Comparison of ENCODE assay signal across 15 mouse cellular contexts in genomic region chr11:120830686-120831085, GRCm38 (mm10). TPM values are rescaled to one million over a fixed set of nuclear protein-coding genes. Genes with fewer than 3 reads are reported as not detected.
DNase-seq lines count a peak whose midpoint lies in the region; ATAC-seq lines count a peak whose summit lies in the region.
"Had no signal": no experiment of that assay in that cellular context is flagged by ENCODE, and none has a peak within 500 bp of the region (broad histone marks: within the 10 kb centered on the region; RNA-seq: fewer than 3 reads in every experiment).

No protein-coding gene starts in this region.

- no peak for ATAC-seq in forebrain, embryonic 15.5 days (replicated peaks)
- no peak for ATAC-seq in midbrain, embryonic 14.5 days (ENCODE audit: low FRiP score, low TSS enrichment)

- DNase-seq in forebrain, embryonic 10.5 days (ENCODE audit: extremely low spot score, low spot score) = no peak
- peak; percentile 50 to 61 for DNase-seq in kidney, adult 8-10 months
- no peak for DNase-seq in kidney, postnatal 10 days
- DNase-seq in adrenal gland, postnatal 25 days = peak; percentile 63
- peak; percentile 75 to 91 for DNase-seq in kidney, postnatal 25 days
- DNase-seq in midbrain, embryonic 14.5 days = no peak
- DNase-seq: cerebellum, postnatal 25 days; heart, postnatal 14 days; layer of hippocampus, adult 9-11 months had no signal

- H3K9me3 ChIP-seq in forebrain, embryonic 10.5 days = no peaks in the 10 kb centered on the region
- H3K9me3 ChIP-seq in forebrain, embryonic 15.5 days = no peaks in the 10 kb centered on the region
- H3K9me3 ChIP-seq in midbrain, embryonic 14.5 days (ENCODE audit: control insufficient read depth, low read length) = no peaks in the 10 kb centered on the region
- H3K9me3 ChIP-seq: embryonic facial prominence, embryonic 13.5 days; G1E; lung, embryonic 15.5 days; megakaryocyte, embryonic 14.5 days had no signal

- 89% methylated on average over 12 of the region's 12 CpGs for WGBS in forebrain, embryonic 10.5 days
- WGBS in forebrain, embryonic 15.5 days = 91% methylated on average over 12 of the region's 12 CpGs
- WGBS in midbrain, embryonic 14.5 days = 86% methylated on average over 12 of the region's 12 CpGs

- no peak overlapping the region for H3K9ac ChIP-seq in forebrain, embryonic 15.5 days (replicated peaks)
- H3K9ac ChIP-seq in midbrain, embryonic 14.5 days (replicated peaks; ENCODE audit: low read length) = no peak overlapping the region
- H3K9ac ChIP-seq: lung, embryonic 15.5 days had no signal

- no peak overlapping the region for H3K4me3 ChIP-seq in forebrain, embryonic 10.5 days
- H3K4me3 ChIP-seq in forebrain, embryonic 15.5 days = no peak overlapping the region
- H3K4me3 ChIP-seq in midbrain, embryonic 14.5 days (replicated peaks; ENCODE audit: low read depth, low read length) = no peak overlapping the region
- H3K4me3 ChIP-seq: embryonic facial prominence, embryonic 13.5 days; lung, embryonic 15.5 days; megakaryocyte, embryonic 14.5 days; myocyte had no signal

- peaks cover 63% of the 10 kb centered on the region for H3K4me1 ChIP-seq in forebrain, embryonic 10.5 days
- H3K4me1 ChIP-seq in forebrain, embryonic 15.5 days = peaks cover 19% of the 10 kb centered on the region
- peaks cover 13% of the 10 kb centered on the region for H3K4me1 ChIP-seq in midbrain, embryonic 14.5 days (ENCODE audit: control insufficient read depth, insufficient read depth, low read length)

- peak overlapping the region; percentile 54 for H3K27ac ChIP-seq in forebrain, embryonic 10.5 days
- no peak overlapping the region for H3K27ac ChIP-seq in forebrain, embryonic 15.5 days (replicated peaks)
- no peak overlapping the region for H3K27ac ChIP-seq in midbrain, embryonic 14.5 days (replicated peaks; ENCODE audit: low read depth, low read length)
- H3K27ac ChIP-seq: embryonic facial prominence, embryonic 13.5 days; lung, embryonic 15.5 days had no signal

- no peaks in the 10 kb centered on the region for H3K27me3 ChIP-seq in forebrain, embryonic 10.5 days (ENCODE audit: poor library complexity, severe bottlenecking)
- H3K27me3 ChIP-seq in forebrain, embryonic 15.5 days = no peaks in the 10 kb centered on the region
- no peaks in the 10 kb centered on the region for H3K27me3 ChIP-seq in midbrain, embryonic 14.5 days (ENCODE audit: control insufficient read depth, insufficient read depth, low read length)
- H3K27me3 ChIP-seq: embryonic facial prominence, embryonic 13.5 days; lung, embryonic 15.5 days had no signal

- H3K4me2 ChIP-seq in forebrain, embryonic 15.5 days (replicated peaks) = no peak overlapping the region
- no peak overlapping the region for H3K4me2 ChIP-seq in midbrain, embryonic 14.5 days (ENCODE audit: low read length)
- H3K4me2 ChIP-seq: embryonic facial prominence, embryonic 13.5 days; lung, embryonic 15.5 days had no signal

- H3K36me3 ChIP-seq in forebrain, embryonic 10.5 days (replicated peaks) = peaks cover 26% of the 10 kb centered on the region
- no peaks in the 10 kb centered on the region; the same call in 1 of the 2 replicates for H3K36me3 ChIP-seq in forebrain, embryonic 15.5 days
- H3K36me3 ChIP-seq in midbrain, embryonic 14.5 days (ENCODE audit: control insufficient read depth, insufficient read depth, low read length) = no peaks in the 10 kb centered on the region
- H3K36me3 ChIP-seq: lung, embryonic 15.5 days had no signal

RNA-seq across cellular contexts. Expression of gene Fasn, which starts 6.3 kb away (rescaled TPM):
- polyA plus RNA-seq in forebrain, embryonic 10.5 days (2016; fragmentation: Nextera tagmentation; extraction: Ambion mirVana) = 134 and 144 TPM in 2 replicates
- polyA plus RNA-seq in forebrain, embryonic 15.5 days (2015; fragmentation: Nextera tagmentation; extraction: Ambion mirVana) = 78.3 and 80.6 TPM in 2 replicates
- 1,301 and 1,518 TPM in 2 replicates for total RNA-seq in adrenal gland, postnatal 25 days (2021)
- 120 and 124 TPM in 2 replicates for polyA plus RNA-seq in midbrain, embryonic 14.5 days (2014; fragmentation: Nextera tagmentation; extraction: Ambion mirVana)

RNA-seq across cellular contexts. Expression of gene Dus1l, which starts 34.5 kb away (rescaled TPM):
- polyA plus RNA-seq in forebrain, embryonic 10.5 days (2016; fragmentation: Nextera tagmentation; extraction: Ambion mirVana) = 110 and 111 TPM in 2 replicates
- 50.0 and 50.1 TPM in 2 replicates for polyA plus RNA-seq in forebrain, embryonic 15.5 days (2015; fragmentation: Nextera tagmentation; extraction: Ambion mirVana)
- 62.7 and 65.8 TPM in 2 replicates for total RNA-seq in adrenal gland, postnatal 25 days (2021)
- 39.4 and 48.0 TPM in 2 replicates for polyA plus RNA-seq in midbrain, embryonic 14.5 days (2014; fragmentation: Nextera tagmentation; extraction: Ambion mirVana)

RNA-seq across cellular contexts. Expression of gene Gps1, which starts 46.6 kb away (rescaled TPM):
- polyA plus RNA-seq in forebrain, embryonic 10.5 days (2016; fragmentation: Nextera tagmentation; extraction: Ambion mirVana) = 281 and 283 TPM in 2 replicates
- 276 and 287 TPM in 2 replicates for polyA plus RNA-seq in forebrain, embryonic 15.5 days (2015; fragmentation: Nextera tagmentation; extraction: Ambion mirVana)
- total RNA-seq in adrenal gland, postnatal 25 days (2021) = 120 and 131 TPM in 2 replicates
- polyA plus RNA-seq in midbrain, embryonic 14.5 days (2014; fragmentation: Nextera tagmentation; extraction: Ambion mirVana) = 303 and 316 TPM in 2 replicates

RNA-seq across cellular contexts. Expression of gene Rfng, which starts 46.7 kb away (rescaled TPM):
- polyA plus RNA-seq in forebrain, embryonic 10.5 days (2016; fragmentation: Nextera tagmentation; extraction: Ambion mirVana) = 39.1 and 43.3 TPM in 2 replicates
- 88.5 and 94.5 TPM in 2 replicates for polyA plus RNA-seq in forebrain, embryonic 15.5 days (2015; fragmentation: Nextera tagmentation; extraction: Ambion mirVana)
- total RNA-seq in adrenal gland, postnatal 25 days (2021) = 21.3 and 23.9 TPM in 2 replicates
- 83.9 and 102 TPM in 2 replicates for polyA plus RNA-seq in midbrain, embryonic 14.5 days (2014; fragmentation: Nextera tagmentation; extraction: Ambion mirVana)

Comparison
In these comparisons a context has a peak if more than half of its experiments do, and no peak if none do; other contexts are left out.
1. DNase-seq: peak in kidney, adult 8-10 months (2 of 2), adrenal gland, postnatal 25 days (single experiment) and kidney, postnatal 25 days (2 of 2); none in forebrain, embryonic 10.5 days (single experiment), kidney, postnatal 10 days (single experiment) and midbrain, embryonic 14.5 days (single experiment).